Mouse (Mus musculus) telencephalon, adult 2 months (tissue): ENCODE measurements around the gene Pask.
"Not testable (repeated sequence)": the region's sequence is repeated elsewhere in the genome, so short reads cannot be mapped to it uniquely, and the experiment has no call there.

Source experiments
- DNase-seq: peaks from one replicate; pipeline ENCODE4 v3.0.0-alpha.2; 2011; ENCODE audit warnings: low read depth, low spot score

The Pask gene

GRCm38 (mm10) chr1:93342648-93343503 lies at the start of gene Pask, which contains the start of gene Ppp1r7:
Pask (minus strand) TSS chr1:93343482.
Ppp1r7 (plus strand) TSS chr1:93342854.
- DNase-seq = peak; percentile 98

GRCm38 (mm10) chr1:93388906-93389305 lies 45.6 kb upstream of the Pask start:
- no peak for DNase-seq

- no peak for DNase-seq
Measured at GRCm38 (mm10) chr1:93387198-93387597, 43.9 kb upstream of the Pask start.

- DNase-seq = no peak
Measured at GRCm38 (mm10) chr1:93379117-93379516, 35.8 kb upstream of the Pask start.

GRCm38 (mm10) chr1:93377307-93377706 lies 34.0 kb upstream of the Pask start:
- no peak for DNase-seq

GRCm38 (mm10) chr1:93373665-93374064 lies 30.4 kb upstream of the Pask start, which contains the start of gene Ano7:
Ano7 (plus strand) TSS chr1:93373930.
- no peak for DNase-seq

GRCm38 (mm10) chr1:93365641-93366040 lies 22.4 kb upstream of the Pask start:
- DNase-seq = no peak

- no peak for DNase-seq
Measured at GRCm38 (mm10) chr1:93362661-93363060, 19.4 kb upstream of the Pask start.

GRCm38 (mm10) chr1:93352724-93353123 lies 9.4 kb upstream of the Pask start:
- no peak for DNase-seq

GRCm38 (mm10) chr1:93349701-93350100 lies 6.4 kb upstream of the Pask start:
- DNase-seq = peak; percentile 45

- peak; percentile 64 for DNase-seq
Measured at GRCm38 (mm10) chr1:93347176-93347575, 3.9 kb upstream of the Pask start.

- DNase-seq = peak; percentile 96
Measured at GRCm38 (mm10) chr1:93343504-93344047, 294 bp upstream of the Pask start.

GRCm38 (mm10) chr1:93334621-93335020 lies 8.7 kb downstream of the Pask start:
- no peak for DNase-seq

GRCm38 (mm10) chr1:93326446-93326845 lies 16.8 kb downstream of the Pask start:
- no peak for DNase-seq

- no peak for DNase-seq
Measured at GRCm38 (mm10) chr1:93323973-93324372, 19.3 kb downstream of the Pask start.

GRCm38 (mm10) chr1:93305581-93306337 lies 37.5 kb downstream of the Pask start, which contains the start of gene Mterf4:
Mterf4 (minus strand) TSS chr1:93305915.
- peak; percentile 76 for DNase-seq

- DNase-seq = no peak
Measured at GRCm38 (mm10) chr1:93300578-93300977, 42.7 kb downstream of the Pask start.

- DNase-seq = no peak
Measured at GRCm38 (mm10) chr1:93299791-93300190, 43.5 kb downstream of the Pask start.

- DNase-seq = not testable (repeated sequence)
Measured at GRCm38 (mm10) chr1:93294491-93294890, 48.8 kb downstream of the Pask start.

- no peak for DNase-seq
Measured at GRCm38 (mm10) chr1:93292006-93292405, 51.3 kb downstream of the Pask start.

GRCm38 (mm10) chr1:93291591-93291990 lies 51.7 kb downstream of the Pask start:
- no peak for DNase-seq

GRCm38 (mm10) chr1:93290956-93291355 lies 52.3 kb downstream of the Pask start:
- DNase-seq = no peak
